Mouse (Mus musculus) lung, postnatal 0 days (tissue): Measurements from ENCODE around the gene Cmah.

ENCODE experiments used
- CTCF ChIP-seq: IDR thresholded peaks from 2 replicates; pipeline ENCODE4 v1.5.1; 2016; ENCODE audit warnings: antibody characterized with exemption, mild to moderate bottlenecking
- EP300 ChIP-seq: IDR thresholded peaks from 2 replicates; pipeline ENCODE4 v1.6.1; 2016; ENCODE audit warnings: antibody characterized with exemption, mild to moderate bottlenecking, control low read depth

DNA sequence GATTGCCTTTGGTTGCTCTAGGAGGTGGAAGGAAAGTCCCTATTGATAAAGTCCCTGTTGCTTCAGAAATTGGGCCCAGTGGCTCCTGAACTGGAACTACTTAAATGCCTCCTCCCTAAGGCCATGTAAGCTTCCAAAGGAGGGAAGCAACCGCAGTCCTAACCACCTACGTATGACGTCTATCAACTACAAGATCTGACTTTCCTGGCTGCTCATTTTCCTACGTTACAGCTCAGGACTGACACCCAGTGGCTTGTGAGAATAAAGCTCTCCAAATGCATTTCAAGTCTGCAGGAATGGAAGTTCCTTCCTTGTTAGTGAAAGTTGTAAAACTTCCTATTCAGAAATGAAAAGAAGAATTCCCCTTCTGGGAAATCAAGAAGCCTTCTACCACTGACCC, 8.6 kb upstream of the Cmah start:
- TF ChIP-seq EP300 (no peak), CTCF (peak; percentile 74)
